Mouse (Mus musculus) myocyte (in vitro differentiated cells): ENCODE measurements around the gene Mrtfb. TPM values are rescaled to one million over a fixed set of nuclear protein-coding genes. Genes with fewer than 3 reads are reported as not detected.

ENCODE experiments used
- H3K27me3 ChIP-seq: one replicate; pipeline ENCODE4 v1.6.1; 2011; ENCODE audit not compliant: control insufficient read depth, insufficient read depth, insufficient read length
- H3K36me3 ChIP-seq: one replicate; pipeline ENCODE4 v1.6.1; 2011; ENCODE audit not compliant: control insufficient read depth, insufficient read depth
- H3K4me2 ChIP-seq: one replicate; pipeline ENCODE4 v1.6.1; 2011; ENCODE audit warnings: low read depth, control low read depth
- H3K4me3 ChIP-seq: one replicate; pipeline ENCODE4 v1.5.1; 2011; ENCODE audit warnings: mild to moderate bottlenecking, control low read depth, moderate library complexity
- H3K79me2 ChIP-seq: one replicate; pipeline ENCODE4 v1.6.1; 2011; ENCODE audit not compliant: control insufficient read depth, insufficient read depth
- H3ac ChIP-seq: one replicate; pipeline ENCODE4 v1.6.1; 2011; ENCODE audit not compliant: control insufficient read depth, insufficient read length
- CEBPB ChIP-seq: IDR thresholded peaks from 2 replicates; pipeline ENCODE4 v1.6.1; 2011; ENCODE audit warnings: mild to moderate bottlenecking, moderate library complexity; ENCODE audit not compliant: poor library complexity, insufficient read depth, severe bottlenecking
- E2F4 ChIP-seq: IDR thresholded peaks from one replicate; pipeline ENCODE4 v1.6.1; 2011; ENCODE audit warnings: mild to moderate bottlenecking, control low read depth, moderate library complexity; ENCODE audit not compliant: insufficient read depth
- MAX ChIP-seq: IDR thresholded peaks from one replicate; pipeline ENCODE4 v1.6.1; 2011; ENCODE audit warnings: low read depth, mild to moderate bottlenecking, control low read depth
- MYOD1 ChIP-seq, 3 experiments: IDR thresholded peaks; one replicate each; pipeline ENCODE4 v1.6.1; 2011; ENCODE audit warnings: control low read depth in 2 of 3, low read depth in 2 of 3, mild to moderate bottlenecking in 2 of 3, moderate library complexity in 1 of 3; ENCODE audit not compliant: insufficient read length in 2 of 3, control insufficient read depth in 1 of 3
- MYOG ChIP-seq, 3 experiments: IDR thresholded peaks; one replicate each; pipeline ENCODE4 v1.6.1; 2011; ENCODE audit warnings: control low read depth in 2 of 3, low read depth in 2 of 3, mild to moderate bottlenecking in 2 of 3; ENCODE audit not compliant: insufficient read length in 2 of 3, control insufficient read depth in 1 of 3, insufficient read depth in 1 of 3
- POLR2A ChIP-seq: IDR thresholded peaks from one replicate; pipeline ENCODE4 v1.6.1; 2011; ENCODE audit warnings: low read depth, mild to moderate bottlenecking, control low read depth, moderate library complexity; ENCODE audit not compliant: insufficient read length
- POLR2AphosphoS2 ChIP-seq: IDR thresholded peaks from one replicate; pipeline ENCODE4 v1.6.1; 2011; ENCODE audit warnings: low read depth, control low read depth; ENCODE audit not compliant: insufficient read length
- REST ChIP-seq: IDR thresholded peaks from one replicate; pipeline ENCODE4 v1.6.1; 2011; ENCODE audit warnings: mild to moderate bottlenecking, control low read depth, moderate library complexity; ENCODE audit not compliant: insufficient read depth, insufficient read length
- SRF ChIP-seq: IDR thresholded peaks from one replicate; pipeline ENCODE4 v1.6.1; 2011; ENCODE audit warnings: low read depth; ENCODE audit not compliant: control insufficient read depth, insufficient read length
- TCF12 ChIP-seq: IDR thresholded peaks from one replicate; pipeline ENCODE4 v1.6.1; 2011; ENCODE audit warnings: mild to moderate bottlenecking, control low read depth; ENCODE audit not compliant: poor library complexity, insufficient read depth, severe bottlenecking
- TCF3 ChIP-seq: IDR thresholded peaks from one replicate; pipeline ENCODE4 v1.6.1; 2011; ENCODE audit warnings: low read depth, control low read depth; ENCODE audit not compliant: insufficient read length
- USF1 ChIP-seq: IDR thresholded peaks from one replicate; pipeline ENCODE4 v1.6.1; 2011; ENCODE audit warnings: low read depth, mild to moderate bottlenecking, control low read depth, moderate library complexity
- polyA plus RNA-seq: library from polyadenylated mRNA; unstranded; fragments of >200 nt; fragmentation: generic; extraction: Trizol; gene quantifications from one replicate; pipeline ENCODE4 v1.2.1, GENCODE M21; 2012; ENCODE audit warnings: missing spikeins

Gene Mrtfb
- polyA plus RNA-seq, 1 experiment: 5.2 TPM

DNA sequence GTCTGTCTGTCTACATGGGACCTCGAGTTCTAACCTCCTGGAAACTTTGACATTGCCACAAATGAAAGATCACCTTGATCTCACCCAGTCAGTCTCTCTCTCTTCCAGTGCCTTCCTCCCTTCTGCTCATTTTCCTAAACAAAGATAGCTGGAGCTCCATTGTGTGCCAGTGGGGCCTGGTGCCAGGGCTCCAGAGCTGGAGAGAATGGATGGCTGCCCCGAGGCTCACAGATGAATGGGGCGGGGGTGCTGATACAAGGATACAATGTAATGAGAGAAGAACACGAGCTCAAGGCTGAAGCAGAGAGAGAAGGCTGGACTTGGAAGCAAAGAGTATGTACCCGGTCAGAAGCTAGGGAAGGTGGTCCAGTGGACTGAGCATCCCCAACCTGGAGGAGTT, 189.2 kb downstream of the Mrtfb start:
- no peak for TF ChIP-seq MAX
- TF ChIP-seq MYOG (IDR thresholded peaks at IDR 0.05; ENCODE audit: control insufficient read depth in 1 of 3, insufficient read depth in 1 of 3, insufficient read length in 2 of 3, low read depth in 2 of 3): no peak
- no peak for TF ChIP-seq E2F4
- no peak for TF ChIP-seq POLR2AphosphoS2
- no peak for TF ChIP-seq POLR2A
- TF ChIP-seq REST: no peak
- no peak for TF ChIP-seq CEBPB
- TF ChIP-seq TCF3: no peak
- TF ChIP-seq USF1: no peak
- no peak for TF ChIP-seq MYOD1 (IDR thresholded peaks at IDR 0.05; ENCODE audit: control insufficient read depth in 1 of 3, insufficient read length in 2 of 3, low read depth in 2 of 3)
- TF ChIP-seq SRF: no peak
- no peak for TF ChIP-seq TCF12
- no peaks in the 10 kb centered on the region for H3K79me2 ChIP-seq
- H3ac ChIP-seq: no peak overlapping the region
- H3K4me2 ChIP-seq: no peak overlapping the region
- no peaks in the 10 kb centered on the region for H3K27me3 ChIP-seq
- no peaks in the 10 kb centered on the region for H3K36me3 ChIP-seq
- H3K4me3 ChIP-seq: no peak overlapping the region

GRCm38 (mm10) chr16:13446488-13446887, 190.2 kb downstream of the Mrtfb start:
- H3K36me3 ChIP-seq: no peaks in the 10 kb centered on the region
- H3K4me3 ChIP-seq: peak overlapping the region; percentile 38
- H3K79me2 ChIP-seq: no peaks in the 10 kb centered on the region
- no peaks in the 10 kb centered on the region for H3K27me3 ChIP-seq
- peak overlapping the region; percentile 83 for H3K4me2 ChIP-seq
- TF ChIP-seq SRF (no peak), POLR2A (no peak), POLR2AphosphoS2 (no peak), MYOG (IDR thresholded peaks at IDR 0.05; ENCODE audit: control insufficient read depth in 1 of 3, insufficient read depth in 1 of 3, insufficient read length in 2 of 3, low read depth in 2 of 3) (no peak)
- no peak overlapping the region for H3ac ChIP-seq

DNA sequence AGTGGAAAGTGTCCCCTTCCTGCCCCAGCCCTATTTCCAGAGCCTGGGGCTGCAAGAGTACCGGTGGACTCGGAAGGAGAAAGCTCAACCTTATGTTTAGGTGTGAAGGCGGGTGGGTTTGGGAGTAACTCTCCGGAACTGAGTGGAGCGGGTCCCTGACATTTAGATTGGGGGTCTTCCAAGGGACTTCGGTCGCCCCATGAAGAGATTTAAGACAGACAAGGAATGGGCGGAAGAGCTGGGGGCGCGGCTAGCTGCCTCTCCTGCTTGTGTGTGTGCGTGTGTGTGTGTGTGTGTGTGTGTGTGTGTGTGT, 190.6 kb downstream of the Mrtfb start:
- peak overlapping the region; percentile 38 for H3K4me3 ChIP-seq
- no peaks in the 10 kb centered on the region for H3K36me3 ChIP-seq
- no peaks in the 10 kb centered on the region for H3K27me3 ChIP-seq
- H3K79me2 ChIP-seq: no peaks in the 10 kb centered on the region
- peak overlapping the region; percentile 2 for H3ac ChIP-seq
- TF ChIP-seq MYOG (IDR thresholded peaks at IDR 0.05; ENCODE audit: control insufficient read depth in 1 of 3, insufficient read depth in 1 of 3, insufficient read length in 2 of 3, low read depth in 2 of 3) (no peak), TCF12 (no peak)
- peak overlapping the region; percentile 83 for H3K4me2 ChIP-seq

DNA sequence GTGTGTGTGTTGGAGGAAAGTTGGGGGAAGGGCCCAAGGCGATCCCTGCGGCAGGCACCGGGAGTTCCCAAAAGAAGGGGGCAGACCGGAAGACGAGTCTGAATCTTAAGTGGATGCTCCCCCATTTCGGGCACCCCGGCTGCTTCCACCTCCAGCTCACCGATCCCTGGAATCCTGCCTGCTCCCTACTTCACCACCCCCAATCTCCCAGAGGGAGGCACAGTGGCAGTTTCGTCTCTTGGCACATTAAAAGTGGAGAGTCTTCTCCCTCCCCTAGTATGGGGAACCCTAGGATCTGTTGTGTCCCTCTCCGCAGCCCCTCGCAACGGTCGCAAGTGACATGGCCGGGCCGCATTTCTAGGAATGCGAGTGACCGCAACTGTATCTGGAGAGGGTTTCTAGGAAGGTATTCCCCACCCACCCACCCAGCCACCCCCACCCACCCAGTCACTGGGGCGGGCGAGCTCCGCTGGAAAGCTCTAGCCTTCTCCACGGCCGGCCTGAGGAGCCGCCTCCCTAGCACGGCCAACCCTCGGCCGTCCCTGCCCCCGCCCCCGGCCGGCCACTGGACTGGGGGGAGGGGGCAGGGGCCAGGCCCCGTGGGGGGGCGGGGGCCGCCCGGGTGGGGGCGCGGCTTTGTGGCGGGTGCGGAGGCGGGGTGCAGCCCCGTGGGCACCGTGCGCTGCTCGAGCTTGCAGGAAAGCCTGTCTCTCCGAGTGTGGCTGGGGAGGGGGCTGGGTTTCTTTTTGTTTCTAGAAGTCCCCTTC, 191.2 kb downstream of the Mrtfb start:
- TF ChIP-seq SRF (no peak), POLR2A (peak; percentile 38)
- Histone ChIP-seq H3K4me3 (peak overlapping the region; percentile 38), H3K36me3 (no peaks in the 10 kb centered on the region), H3K4me2 (peak overlapping the region; percentile 83), H3K27me3 (no peaks in the 10 kb centered on the region), H3K79me2 (no peaks in the 10 kb centered on the region), H3ac (peak overlapping the region; percentile 2)

DNA sequence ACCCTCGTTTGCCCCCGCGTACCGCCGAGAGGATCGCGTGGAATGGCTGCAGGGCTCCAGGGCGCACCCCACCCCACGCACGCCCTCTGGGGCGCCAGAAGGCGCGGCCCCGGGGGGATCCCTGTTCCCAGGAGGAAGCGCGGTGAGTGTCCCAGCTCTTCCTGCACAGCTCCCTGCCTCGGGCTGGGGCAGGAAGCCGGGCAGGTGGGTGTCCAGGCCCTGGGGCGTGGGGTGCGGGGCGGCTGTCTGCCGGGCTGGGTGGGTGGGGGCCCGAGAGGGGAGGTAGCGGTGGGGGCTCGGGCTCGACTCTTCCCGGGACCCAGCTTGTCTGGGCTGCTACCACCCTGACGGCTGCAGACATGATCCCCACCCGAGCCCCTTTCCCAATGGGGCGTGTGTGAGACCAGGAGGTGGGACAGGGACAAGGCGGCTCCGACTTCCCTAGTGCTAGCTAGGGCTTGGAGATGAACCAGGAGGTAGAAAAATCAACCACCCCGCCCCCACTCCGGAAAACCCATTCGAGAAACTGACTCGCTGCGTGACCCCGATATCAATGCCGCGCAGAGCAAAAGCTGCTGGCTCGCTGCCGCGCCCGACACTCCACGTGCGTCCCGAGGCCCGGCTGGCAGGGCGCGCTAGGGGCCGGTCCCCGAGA, 191.9 kb downstream of the Mrtfb start:
- TF ChIP-seq TCF3: no peak
- TF ChIP-seq USF1: no peak
- no peak for TF ChIP-seq E2F4
- TF ChIP-seq REST: no peak
- TF ChIP-seq TCF12: no peak
- TF ChIP-seq SRF: no peak
- TF ChIP-seq MYOG (IDR thresholded peaks at IDR 0.05; ENCODE audit: control insufficient read depth in 1 of 3, insufficient read depth in 1 of 3, insufficient read length in 2 of 3, low read depth in 2 of 3): no peak
- Histone ChIP-seq H3K36me3 (no peaks in the 10 kb centered on the region), H3K4me3 (peak overlapping the region; percentile 38), H3K27me3 (no peaks in the 10 kb centered on the region), H3K4me2 (peak overlapping the region; percentile 69), H3ac (no peak overlapping the region), H3K79me2 (no peaks in the 10 kb centered on the region)
